Mouse (Mus musculus) forebrain, embryonic 13.5 days (tissue): ENCODE measurements around the gene Mthfd2. TPM values are rescaled to one million over a fixed set of nuclear protein-coding genes. Genes with fewer than 3 reads are reported as not detected.
"Not testable (repeated sequence)": the region's sequence is repeated elsewhere in the genome, so short reads cannot be mapped to it uniquely, and the experiment has no call there.

Experiments used
- ATAC-seq: fragments of 200-750 bp; cut with Nextera tagmentation; 2 replicates; pipeline ENCODE4 v1.8.0; 2017
- H3K27ac ChIP-seq: fragments of 300-500 bp; sonication (generic); 2 replicates; pipeline ENCODE4 v1.5.1; 2015; ENCODE audit warnings: inconsistent platforms, mild to moderate bottlenecking, moderate library complexity
- H3K27me3 ChIP-seq: fragments of 300-500 bp; sonication (generic); 2 replicates; pipeline ENCODE4 v1.6.1; 2015; ENCODE audit warnings: mild to moderate bottlenecking, inconsistent platforms
- H3K36me3 ChIP-seq: fragments of 300-500 bp; sonication (generic); 2 replicates; pipeline ENCODE4 v1.6.1; 2015; ENCODE audit warnings: mild to moderate bottlenecking, inconsistent platforms; ENCODE audit not compliant: poor library complexity, severe bottlenecking
- H3K4me1 ChIP-seq: fragments of 300-500 bp; sonication (generic); 2 replicates; pipeline ENCODE4 v1.6.1; 2015; ENCODE audit warnings: inconsistent platforms
- H3K4me2 ChIP-seq: fragments of 300-500 bp; sonication (generic); 2 replicates; pipeline ENCODE4 v1.6.1; 2015; ENCODE audit warnings: inconsistent platforms, mild to moderate bottlenecking, moderate library complexity
- H3K4me3 ChIP-seq: fragments of 300-500 bp; sonication (generic); 2 replicates; pipeline ENCODE4 v1.5.1; 2015; ENCODE audit warnings: mild to moderate bottlenecking, inconsistent platforms
- H3K9ac ChIP-seq: fragments of 300-500 bp; sonication (generic); 2 replicates; pipeline ENCODE4 v1.6.1; 2015; ENCODE audit warnings: mild to moderate bottlenecking, inconsistent platforms
- H3K9me3 ChIP-seq: fragments of 300-500 bp; sonication (generic); replicated peaks from 2 replicates; pipeline ENCODE4 v1.6.1; 2016; ENCODE audit warnings: inconsistent platforms
- WGBS: fragments of 180-500 bp; shearing (Covaris S2); methylation state at CpG from one replicate; pipeline ENCODE4 v1.1.7; 2015; 5-methylcytosine and 5-hydroxymethylcytosine counted together
- polyA plus RNA-seq: library from polyadenylated mRNA; unstranded; fragments of >200 nt; fragmentation: Nextera tagmentation; extraction: Ambion mirVana; gene quantifications from 2 replicates; pipeline ENCODE4 v1.2.1, GENCODE M21; 2015

The Mthfd2 gene
- polyA plus RNA-seq, 1 experiment from 2014 or later = 29.4 TPM

DNA sequence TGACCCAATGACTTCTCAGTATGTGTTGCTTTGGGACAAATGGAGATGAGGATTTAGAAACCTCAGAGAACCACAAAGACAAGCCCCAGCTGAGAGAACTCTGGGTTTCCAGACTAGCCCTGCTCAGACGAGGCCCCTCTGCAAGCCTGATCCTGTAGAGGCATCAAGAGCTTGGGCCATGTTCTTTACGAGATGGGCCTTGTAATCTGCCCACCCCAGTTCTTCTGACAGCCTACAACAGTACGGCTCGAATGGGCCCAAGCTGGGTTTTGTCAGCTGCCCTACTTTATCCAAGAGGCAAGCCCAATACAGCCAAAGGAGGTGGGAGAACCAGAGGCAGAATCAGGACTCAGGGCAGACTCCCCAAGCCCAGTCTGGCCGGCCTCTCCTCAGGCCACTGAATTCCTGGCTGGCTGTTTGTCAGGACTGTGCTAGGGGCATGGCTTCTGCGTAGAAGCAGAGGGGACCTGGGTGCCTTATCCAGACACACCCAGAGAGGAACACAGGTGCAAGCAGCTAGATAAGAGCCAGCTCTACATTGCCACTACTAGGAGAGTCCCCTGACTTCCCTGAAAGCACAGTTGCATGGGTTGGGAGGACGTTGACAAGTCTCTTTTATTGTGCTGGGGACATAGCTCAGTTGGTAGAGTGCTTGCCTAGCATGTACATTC lies 25.9 kb upstream of the Mthfd2 start:
- H3K9ac ChIP-seq = peak overlapping the region; percentile 13; the same call in 1 of the 2 replicates
- H3K4me3 ChIP-seq = no peak overlapping the region
- H3K4me1 ChIP-seq = peaks cover 16% of the 10 kb centered on the region
- no peak overlapping the region for H3K27ac ChIP-seq
- H3K9me3 ChIP-seq = no peaks in the 10 kb centered on the region
- no peak for ATAC-seq
- no peak overlapping the region for H3K4me2 ChIP-seq
- H3K27me3 ChIP-seq = no peaks in the 10 kb centered on the region
- WGBS = 89% methylated on average over 7 of the region's 7 CpGs
- peaks cover 32% of the 10 kb centered on the region for H3K36me3 ChIP-seq

DNA sequence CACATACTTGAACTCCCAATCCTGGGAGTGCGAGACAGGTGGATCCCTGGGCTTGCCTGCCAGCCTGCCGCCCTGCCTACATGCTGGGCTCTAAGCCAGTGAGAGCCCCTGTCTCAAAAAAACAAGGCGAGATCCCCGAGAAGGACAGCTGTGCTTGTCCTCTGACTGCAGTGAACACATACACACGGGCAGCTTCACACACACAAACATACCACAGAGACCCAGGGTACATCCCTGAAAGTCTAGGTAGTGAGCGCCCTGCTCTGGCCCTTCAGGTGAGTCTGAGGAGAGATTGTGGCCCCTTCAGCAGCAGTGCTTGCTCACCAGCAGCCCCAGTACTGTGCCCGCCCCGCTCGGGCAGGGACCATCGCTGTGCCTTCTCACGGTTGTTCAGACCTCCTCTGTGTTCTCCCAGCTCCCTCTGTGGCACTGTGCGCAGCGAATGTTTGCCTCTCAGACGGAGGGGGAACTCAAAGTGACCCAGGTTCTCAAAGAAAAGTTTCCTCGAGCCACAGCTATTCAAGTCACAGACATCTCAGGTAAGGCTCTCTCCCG lies 25.2 kb upstream of the Mthfd2 start:
- no peak for ATAC-seq

DNA sequence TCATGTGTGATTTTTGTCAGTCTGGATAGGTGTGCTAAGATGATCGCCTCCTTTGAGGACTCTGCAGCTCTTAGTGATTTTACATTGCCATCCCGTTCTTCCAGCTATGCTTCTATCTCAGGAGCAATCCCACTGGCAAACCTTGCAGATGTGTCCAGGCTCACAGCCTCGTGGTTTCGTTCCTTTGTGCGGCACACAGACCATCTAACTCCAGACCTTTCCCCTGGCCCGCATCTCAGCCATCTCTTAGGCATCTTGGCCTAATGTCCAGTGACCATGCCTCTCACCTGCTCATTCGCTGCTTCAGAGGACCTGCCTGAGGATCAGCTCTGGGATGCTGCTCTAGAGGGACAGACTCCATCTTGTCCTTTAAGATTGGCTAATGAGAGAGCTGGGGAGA lies 24.5 kb upstream of the Mthfd2 start:
- Histone ChIP-seq H3K4me1 (peaks cover 16% of the 10 kb centered on the region), H3K4me3 (peak overlapping the region; percentile 91), H3K9ac (peak overlapping the region; percentile 98), H3K27ac (no peak overlapping the region), H3K36me3 (peaks cover 32% of the 10 kb centered on the region), H3K27me3 (no peaks in the 10 kb centered on the region), H3K4me2 (peak overlapping the region; percentile 91), H3K9me3 (no peaks in the 10 kb centered on the region)
- ATAC-seq = no peak
- WGBS = 88% methylated on average over 7 of the region's 7 CpGs

More for the DNA sequence above, 25.2 kb upstream of the Mthfd2 start:
- Histone ChIP-seq H3K27me3 (no peaks in the 10 kb centered on the region), H3K27ac (no peak overlapping the region), H3K36me3 (peaks cover 32% of the 10 kb centered on the region), H3K4me3 (no peak overlapping the region), H3K9ac (peak overlapping the region; percentile 98; the same call in 1 of the 2 replicates), H3K4me1 (peaks cover 16% of the 10 kb centered on the region), H3K9me3 (no peaks in the 10 kb centered on the region), H3K4me2 (no peak overlapping the region)
- 90% methylated on average over 16 of the region's 16 CpGs for WGBS

DNA sequence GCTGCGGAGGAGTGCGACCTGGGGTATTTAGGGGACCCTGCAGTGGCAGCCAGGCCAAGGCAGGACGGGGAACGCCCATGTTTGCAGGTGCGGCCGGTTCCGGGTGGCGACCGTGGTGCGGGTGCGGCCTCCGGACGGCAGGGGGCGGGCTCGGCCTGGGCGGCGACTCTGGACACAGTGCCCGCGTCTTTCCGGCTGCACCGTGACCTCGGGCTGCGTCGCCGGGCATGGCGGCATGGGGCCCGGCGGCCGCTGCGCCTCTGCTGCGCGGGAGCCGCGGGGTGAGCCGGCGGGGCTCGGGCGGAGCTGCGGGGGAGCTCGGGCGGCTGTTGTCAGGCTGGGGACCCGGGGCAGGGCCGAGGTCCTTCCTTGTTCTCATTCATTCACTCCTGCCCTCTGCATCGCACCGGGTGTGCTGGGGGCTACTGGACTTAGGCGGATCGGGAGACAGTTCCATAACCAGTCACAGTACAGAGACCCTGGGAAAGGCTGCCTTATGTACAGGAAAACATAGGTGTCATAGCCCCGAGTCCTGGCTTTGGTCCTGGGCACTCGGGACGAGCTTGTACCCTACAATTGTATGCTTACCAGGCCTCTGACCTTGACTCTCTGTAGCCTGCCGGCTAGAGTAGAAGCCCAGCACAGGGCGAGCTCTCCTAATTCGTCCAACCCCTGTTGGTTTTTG lies 23.7 kb upstream of the Mthfd2 start:
- Histone ChIP-seq H3K9ac (peak overlapping the region; percentile 98), H3K36me3 (peaks cover 25% of the 10 kb centered on the region), H3K27me3 (no peaks in the 10 kb centered on the region), H3K27ac (peak overlapping the region; percentile 51; the same call in 1 of the 2 replicates), H3K4me1 (peaks cover 16% of the 10 kb centered on the region), H3K9me3 (no peaks in the 10 kb centered on the region), H3K4me2 (peak overlapping the region; percentile 91), H3K4me3 (peak overlapping the region; percentile 91)
- ATAC-seq = peak; percentile 96
- under 1% methylated on average over 53 of the region's 53 CpGs for WGBS

DNA sequence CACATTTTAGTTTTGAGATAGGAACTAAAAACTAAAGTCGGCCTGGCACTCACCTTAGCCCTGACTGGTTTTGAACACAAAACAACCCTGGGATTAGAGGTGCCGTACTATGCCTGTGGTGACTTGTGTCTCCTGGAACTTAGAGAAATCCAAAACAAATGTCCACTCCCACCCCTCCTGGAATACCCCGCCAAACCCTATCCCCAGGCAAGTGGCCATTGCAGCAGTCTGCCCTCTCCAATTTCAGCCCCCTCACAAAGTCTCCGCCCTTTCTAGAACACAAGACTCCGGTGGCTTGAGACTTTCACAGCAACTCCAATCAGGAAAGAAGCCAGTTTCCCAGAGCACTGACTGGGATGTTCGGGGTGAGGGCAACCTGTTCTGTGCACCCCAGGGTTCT lies 23.2 kb upstream of the Mthfd2 start, which contains the start of gene Bola3:
Gene Bola3 (plus strand): TSS at position 275 of the 400 bp plus-strand sequence.
- H3K27ac ChIP-seq = peak within 1 kb of the TSS; percentile 51; the same call in 1 of the 2 replicates
- H3K4me3 ChIP-seq = peak within 1 kb of the TSS; percentile 91
- peak within 1 kb of the TSS; percentile 98 for H3K9ac ChIP-seq
- H3K27me3 ChIP-seq = no peaks in the 10 kb centered on the region
- 27% methylated on average over 6 of the region's 6 CpGs for WGBS
- no peak for ATAC-seq
- H3K4me1 ChIP-seq = peaks cover 16% of the 10 kb centered on the region
- H3K9me3 ChIP-seq = no peaks in the 10 kb centered on the region
- H3K4me2 ChIP-seq = peak within 1 kb of the TSS; percentile 91
- peaks cover 20% of the 10 kb centered on the region for H3K36me3 ChIP-seq

DNA sequence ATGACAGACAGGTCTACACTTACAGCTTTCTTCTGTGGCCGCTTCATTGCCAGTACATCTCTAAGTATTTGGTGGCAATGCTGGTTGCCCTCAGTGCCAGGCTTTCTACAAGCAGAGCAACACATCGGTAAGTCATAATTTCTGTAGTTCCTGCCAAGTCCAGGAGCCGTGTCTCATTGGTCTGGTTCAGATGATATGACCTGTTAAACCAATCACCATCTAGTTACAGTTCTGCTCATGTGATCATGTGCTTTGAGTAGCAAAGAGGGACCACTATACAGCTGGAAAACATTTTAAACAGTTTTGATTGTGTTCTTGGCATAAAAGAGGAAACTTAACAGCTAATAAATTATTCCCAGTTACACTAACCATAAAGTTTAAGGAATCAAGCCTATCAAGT lies 22.2 kb upstream of the Mthfd2 start:
- 93% methylated on average over 3 of the region's 3 CpGs for WGBS
- H3K4me2 ChIP-seq = no peak overlapping the region
- ATAC-seq = no peak
- H3K27ac ChIP-seq = no peak overlapping the region
- no peak overlapping the region for H3K9ac ChIP-seq
- H3K36me3 ChIP-seq = peaks cover 14% of the 10 kb centered on the region
- no peak overlapping the region for H3K4me3 ChIP-seq
- H3K4me1 ChIP-seq = peaks cover 16% of the 10 kb centered on the region
- H3K27me3 ChIP-seq = no peaks in the 10 kb centered on the region
- no peaks in the 10 kb centered on the region for H3K9me3 ChIP-seq

DNA sequence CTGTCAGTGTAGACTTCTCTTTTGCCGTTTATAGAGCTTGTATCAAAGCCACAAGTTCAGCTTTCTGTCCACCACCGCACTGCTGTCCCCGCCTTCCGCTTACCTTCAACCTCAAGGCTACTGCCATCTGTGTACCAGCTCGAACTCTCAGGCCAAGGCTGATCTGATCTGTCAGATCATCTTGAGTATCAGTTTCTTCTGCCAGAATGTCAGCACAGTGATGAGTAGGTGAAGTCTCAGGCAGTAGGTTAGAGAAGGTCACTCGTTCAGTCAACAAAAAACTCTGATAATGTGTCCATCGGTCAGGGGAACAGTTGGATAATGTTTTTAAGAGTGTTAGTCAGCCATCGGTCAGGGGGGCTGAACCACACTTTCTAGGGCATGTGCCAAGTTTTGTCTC lies 19.6 kb upstream of the Mthfd2 start:
- H3K36me3 ChIP-seq = peaks cover 37% of the 10 kb centered on the region
- 92% methylated on average over 8 of the region's 8 CpGs for WGBS
- ATAC-seq = not testable (repeated sequence)

DNA sequence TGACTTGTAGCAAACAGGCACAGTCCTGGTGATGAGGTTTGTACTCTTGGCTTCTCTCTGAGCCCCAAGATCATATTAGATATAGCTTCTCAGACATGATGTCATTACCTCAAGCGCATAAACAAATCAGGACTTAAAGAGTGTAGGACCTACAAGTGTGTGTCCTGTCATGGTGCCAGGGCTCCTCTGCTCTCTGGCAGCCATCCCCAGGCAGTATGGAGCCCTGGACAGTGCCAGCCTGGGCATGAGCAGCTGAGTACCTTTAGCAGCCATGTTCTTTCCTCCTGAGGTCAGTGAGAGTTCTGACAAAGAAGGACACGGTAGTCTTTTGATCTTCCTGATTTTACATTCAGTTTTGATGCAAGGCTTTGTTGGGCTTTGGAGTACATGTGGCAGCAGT lies 17.2 kb upstream of the Mthfd2 start:
- Histone ChIP-seq H3K9me3 (no peaks in the 10 kb centered on the region), H3K4me2 (no peak overlapping the region), H3K4me1 (no peaks in the 10 kb centered on the region), H3K27me3 (no peaks in the 10 kb centered on the region), H3K36me3 (peaks cover 58% of the 10 kb centered on the region), H3K4me3 (no peak overlapping the region), H3K9ac (no peak overlapping the region), H3K27ac (no peak overlapping the region)
- 93% methylated on average over 2 of the region's 2 CpGs for WGBS
- ATAC-seq = no peak

More for the DNA sequence above, 19.6 kb upstream of the Mthfd2 start:
- H3K27me3 ChIP-seq, H3K4me2 ChIP-seq, H3K9ac ChIP-seq, H3K4me3 ChIP-seq, H3K27ac ChIP-seq, H3K9me3 ChIP-seq: not testable (repeated sequence)
- H3K4me1 ChIP-seq = peaks cover 11% of the 10 kb centered on the region

DNA sequence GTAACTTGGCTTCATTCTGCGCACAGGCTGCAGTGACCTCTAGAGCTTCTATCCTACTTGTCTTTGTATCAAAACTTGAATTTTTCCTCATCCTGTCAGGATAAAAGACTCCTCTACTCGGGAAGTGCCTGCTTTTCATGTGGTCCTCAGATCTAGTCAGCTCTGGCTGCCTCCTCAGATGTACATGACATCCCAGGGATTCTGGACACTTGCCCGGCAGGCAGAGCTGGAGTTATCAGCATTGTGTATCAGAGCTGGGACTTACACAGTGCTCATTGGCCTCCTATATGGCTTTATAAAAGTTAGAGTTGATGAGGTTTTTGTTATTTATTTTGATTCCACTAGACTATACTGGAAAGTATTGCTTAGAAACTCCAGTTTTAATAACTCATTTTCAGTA lies 15.7 kb upstream of the Mthfd2 start:
- Histone ChIP-seq H3K4me2 (no peak overlapping the region), H3K27ac (no peak overlapping the region), H3K4me1 (no peaks in the 10 kb centered on the region), H3K36me3 (peaks cover 67% of the 10 kb centered on the region), H3K27me3 (no peaks in the 10 kb centered on the region), H3K9ac (no peak overlapping the region), H3K9me3 (no peaks in the 10 kb centered on the region), H3K4me3 (no peak overlapping the region)
- 84% methylated on average over 3 of the region's 3 CpGs for WGBS
- no peak for ATAC-seq

DNA sequence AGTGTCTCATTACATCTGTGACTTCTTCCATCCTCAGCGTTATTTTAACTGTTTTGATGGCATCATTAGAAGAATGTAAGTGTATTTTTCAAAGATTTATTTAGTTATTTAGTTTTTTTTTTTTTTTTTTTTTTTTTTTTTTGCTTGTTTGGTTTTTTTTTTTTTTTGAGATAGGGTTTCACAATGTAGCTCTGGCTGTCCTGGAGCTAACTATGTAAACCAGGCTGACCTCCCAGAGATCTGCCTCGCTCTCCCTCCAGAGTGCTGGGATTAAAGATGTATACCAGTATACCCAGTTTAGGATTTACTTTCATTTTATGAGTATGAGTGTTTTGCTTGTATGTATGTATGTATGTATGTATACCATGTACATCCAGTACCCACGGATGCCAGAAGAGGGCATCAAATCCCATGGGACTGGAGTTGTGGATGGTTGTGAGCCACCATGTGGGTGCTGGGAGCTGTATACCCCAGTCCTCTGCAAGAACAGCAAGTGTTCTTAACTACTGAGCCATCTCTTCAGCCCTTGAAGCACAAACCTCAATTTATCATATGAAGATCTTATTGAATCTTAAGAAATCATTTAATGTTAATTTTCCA lies 2.0 kb upstream of the Mthfd2 start:
- no peaks in the 10 kb centered on the region for H3K27me3 ChIP-seq
- H3K4me3 ChIP-seq = no peak overlapping the region
- no peak overlapping the region for H3K27ac ChIP-seq
- no peaks in the 10 kb centered on the region for H3K9me3 ChIP-seq
- no peak for ATAC-seq
- 91% methylated on average over 3 of the region's 3 CpGs for WGBS
- H3K36me3 ChIP-seq = peaks cover 34% of the 10 kb centered on the region
- H3K4me2 ChIP-seq = peak overlapping the region; percentile 84; the same call in 1 of the 2 replicates
- peaks cover 17% of the 10 kb centered on the region for H3K4me1 ChIP-seq
- no peak overlapping the region for H3K9ac ChIP-seq

DNA sequence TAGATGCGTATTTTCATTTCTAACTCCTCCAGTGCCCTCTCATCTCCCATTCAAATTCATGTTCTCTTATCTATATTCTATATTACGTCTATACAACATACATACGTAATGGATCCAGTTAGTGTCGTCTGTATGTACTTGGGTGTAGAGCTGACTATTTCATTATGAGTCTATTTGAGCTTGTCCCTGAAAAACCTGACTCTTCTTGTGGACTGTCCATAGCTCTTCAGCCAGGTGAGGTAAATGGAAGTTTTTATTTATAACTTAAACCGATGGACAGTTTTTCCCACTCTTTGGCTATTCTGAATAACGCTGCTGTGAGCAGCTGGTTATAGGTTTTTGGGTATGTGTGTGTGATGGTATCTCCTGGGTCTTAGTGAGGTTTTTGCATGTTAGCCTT lies 1.1 kb upstream of the Mthfd2 start:
- H3K36me3 ChIP-seq = peaks cover 26% of the 10 kb centered on the region
- peak overlapping the region; percentile 95 for H3K9ac ChIP-seq
- no peaks in the 10 kb centered on the region for H3K27me3 ChIP-seq
- no peaks in the 10 kb centered on the region for H3K9me3 ChIP-seq
- H3K4me2 ChIP-seq = peak overlapping the region; percentile 84
- no peak overlapping the region for H3K27ac ChIP-seq
- ATAC-seq = no peak
- peak overlapping the region; percentile 71 for H3K4me3 ChIP-seq
- 72% methylated on average over 6 of the region's 6 CpGs for WGBS
- peaks cover 17% of the 10 kb centered on the region for H3K4me1 ChIP-seq

DNA sequence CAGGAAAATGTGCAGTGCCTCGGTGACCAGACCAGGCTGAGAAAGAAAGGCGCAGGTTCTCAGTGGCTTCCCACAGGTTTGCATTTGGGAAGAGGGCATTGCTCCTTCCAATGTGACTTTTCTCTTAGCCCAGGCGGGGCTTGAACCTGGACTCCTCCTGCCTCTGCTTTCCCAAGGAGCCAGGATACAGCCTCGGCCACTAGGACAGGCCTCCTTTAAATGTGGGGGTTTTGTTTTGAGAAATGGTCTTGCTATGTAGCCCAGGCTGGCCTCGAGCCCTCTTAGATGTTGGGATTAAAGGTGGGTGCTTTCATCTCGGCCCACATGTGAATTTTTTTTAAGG lies 657 bp upstream of the Mthfd2 start:
- peaks cover 17% of the 10 kb centered on the region for H3K4me1 ChIP-seq
- H3K27ac ChIP-seq = peak overlapping the region; percentile 86
- WGBS = 12% methylated on average over 6 of the region's 6 CpGs
- peak overlapping the region; percentile 84 for H3K4me2 ChIP-seq
- no peaks in the 10 kb centered on the region for H3K27me3 ChIP-seq
- no peak for ATAC-seq
- H3K36me3 ChIP-seq = peaks cover 22% of the 10 kb centered on the region
- H3K9me3 ChIP-seq = no peaks in the 10 kb centered on the region
- peak overlapping the region; percentile 71 for H3K4me3 ChIP-seq
- peak overlapping the region; percentile 95 for H3K9ac ChIP-seq
